Mouse (Mus musculus): ENCODE measurements around the gene Incenp. TPM values are rescaled to one million over a fixed set of nuclear protein-coding genes. Genes with fewer than 3 reads are reported as not detected.
"Not testable (repeated sequence)": the region's sequence is repeated elsewhere in the genome, so short reads cannot be mapped to it uniquely, and the experiment has no call there.

Gene Incenp
- polyA plus RNA-seq, 1 experiment from 2014 or later = 92.2 TPM

- WGBS = 63% methylated on average over 2 of the region's 2 CpGs
- Histone ChIP-seq H3K9ac (replicated peaks; ENCODE audit: low read length) (no peak overlapping the region), H3K36me3 (replicated peaks; ENCODE audit: control insufficient read depth, insufficient read depth, low read depth, low read length) (no peaks in the 10 kb centered on the region), H3K27me3 (ENCODE audit: control insufficient read depth, insufficient read depth, low read length) (no peaks in the 10 kb centered on the region), H3K9me3 (replicated peaks; ENCODE audit: control insufficient read depth, low read length) (no peaks in the 10 kb centered on the region), H3K4me1 (ENCODE audit: control insufficient read depth, insufficient read depth, low read length) (no peaks in the 10 kb centered on the region), H3K27ac (replicated peaks; ENCODE audit: low read depth, low read length) (no peak overlapping the region), H3K4me3 (ENCODE audit: low read depth, low read length) (no peak overlapping the region), H3K4me2 (ENCODE audit: low read depth, low read length) (no peak overlapping the region)
- no peak for ATAC-seq (replicated peaks; ENCODE audit: insufficient number of reproducible peaks, low FRiP score, low TSS enrichment, low read depth)
- DNase-seq (ENCODE audit: low spot score) = no peak
These were observed 62.0 kb downstream of the Incenp start for GRCm38 (mm10) chr19:9837341-9837715.

GRCm38 (mm10) chr19:9836581-9837340 is 62.6 kb downstream of the Incenp start:
- not testable (repeated sequence) for H3K4me2 ChIP-seq (ENCODE audit: low read depth, low read length); H3K36me3 ChIP-seq (replicated peaks; ENCODE audit: control insufficient read depth, insufficient read depth, low read depth, low read length); DNase-seq (ENCODE audit: low spot score); H3K9me3 ChIP-seq (replicated peaks; ENCODE audit: control insufficient read depth, low read length); H3K27ac ChIP-seq (replicated peaks; ENCODE audit: low read depth, low read length); H3K9ac ChIP-seq (replicated peaks; ENCODE audit: low read length); H3K27me3 ChIP-seq (ENCODE audit: control insufficient read depth, insufficient read depth, low read length); H3K4me1 ChIP-seq (ENCODE audit: control insufficient read depth, insufficient read depth, low read length)
- 11% methylated on average over 18 of the region's 21 CpGs for WGBS
- ATAC-seq (replicated peaks; ENCODE audit: insufficient number of reproducible peaks, low FRiP score, low TSS enrichment, low read depth) = peak; percentile 94
- peak overlapping the region; percentile 19 for H3K4me3 ChIP-seq (ENCODE audit: low read depth, low read length)

Small RNA genes lying within 50 kb of the gene (microRNA-seq; reads per million reads assigned to microRNA genes)
- gene Gm22369 (ENCODE audit: borderline number of aligned reads) (not detected), gene Gm24484 (ENCODE audit: borderline number of aligned reads) (not detected)

Other genes with a start within 250 kb of the Incenp start
- gene Scgb2a2, start 52.0 kb downstream of the Incenp start, polyA plus RNA-seq (2014; fragmentation: Nextera tagmentation; extraction: Ambion mirVana) = not detected in 2 replicates
- gene Fth1, start 81.0 kb upstream of the Incenp start, polyA plus RNA-seq (2014; fragmentation: Nextera tagmentation; extraction: Ambion mirVana) = 1,303 and 1,312 TPM in 2 replicates
- 1.7 and 1.9 TPM in 2 replicates for gene Best1, start 102.1 kb upstream of the Incenp start, polyA plus RNA-seq (2014; fragmentation: Nextera tagmentation; extraction: Ambion mirVana)
- gene Rab3il1, start 102.1 kb upstream of the Incenp start, polyA plus RNA-seq (2014; fragmentation: Nextera tagmentation; extraction: Ambion mirVana) = 53.8 and 56.4 TPM in 2 replicates
- 3.7 TPM in 2 replicates for gene Fads3, start 142.0 kb upstream of the Incenp start, polyA plus RNA-seq (2014; fragmentation: Nextera tagmentation; extraction: Ambion mirVana)
- 57.0 and 58.8 TPM in 2 replicates for gene Fads2, start 202.2 kb upstream of the Incenp start, polyA plus RNA-seq (2014; fragmentation: Nextera tagmentation; extraction: Ambion mirVana)